Mouse (Mus musculus) MEL (cell line): Measurements from ENCODE around the gene Cdcp1. TPM values are rescaled to one million over a fixed set of nuclear protein-coding genes. Genes with fewer than 3 reads are reported as not detected.

ENCODE experiments used
- DNase-seq: peaks from one replicate; pipeline ENCODE4 v3.0.0; 2011; ENCODE audit warnings: low read depth, low spot score
- H3K27ac ChIP-seq: 2 replicates; pipeline ENCODE4 v1.5.1; 2012; ENCODE audit warnings: low read depth, mild to moderate bottlenecking, control low read depth, low read length, moderate library complexity; ENCODE audit not compliant: control insufficient read depth
- H3K27me3 ChIP-seq, 2 experiments: fragments of 150-350 bp in 1 of 2; sonication (generic) in 1 of 2; 2 replicates each; pipeline ENCODE4 v1.6.1; 2012; ENCODE audit warnings: low read length in 2 of 2, mild to moderate bottlenecking in 2 of 2, improper control_type of control experiment in 1 of 2, moderate library complexity in 1 of 2; ENCODE audit not compliant: insufficient read depth in 2 of 2, control insufficient read depth in 1 of 2
- H3K36me3 ChIP-seq, 2 experiments: 2 replicates each; pipeline ENCODE4 v1.6.1; 2012 to 2014; ENCODE audit warnings: low read length in 2 of 2, improper control_type of control experiment in 1 of 2, inconsistent platforms in 1 of 2, mild to moderate bottlenecking in 1 of 2; ENCODE audit not compliant: insufficient read depth in 2 of 2, control insufficient read depth in 1 of 2
- H3K4me1 ChIP-seq, 2 experiments: fragments of 150-350 bp in 1 of 2; sonication (generic) in 1 of 2; 2 replicates each; pipeline ENCODE4 v1.6.1; 2012; ENCODE audit warnings: low read length in 2 of 2, improper control_type of control experiment in 1 of 2, mild to moderate bottlenecking in 1 of 2; ENCODE audit not compliant: insufficient read depth in 2 of 2, control insufficient read depth in 1 of 2
- H3K4me3 ChIP-seq, 2 experiments: fragments of 150-350 bp in 1 of 2; sonication (generic) in 1 of 2; 2 replicates each; pipeline ENCODE4 v1.5.1; 2012; ENCODE audit warnings: low read depth in 2 of 2, low read length in 2 of 2, mild to moderate bottlenecking in 2 of 2, moderate library complexity in 2 of 2, control low read depth in 1 of 2, improper control_type of control experiment in 1 of 2; ENCODE audit not compliant: control insufficient read depth in 1 of 2, insufficient read depth in 1 of 2
- H3K79me2 ChIP-seq: 2 replicates; pipeline ENCODE4 v1.6.1; 2012; ENCODE audit warnings: mild to moderate bottlenecking, low read length, moderate library complexity; ENCODE audit not compliant: control insufficient read depth, poor library complexity, insufficient read depth
- H3K9ac ChIP-seq: 2 replicates; pipeline ENCODE4 v1.6.1; 2012; ENCODE audit warnings: low read depth, mild to moderate bottlenecking, control low read depth, low read length, moderate library complexity; ENCODE audit not compliant: control insufficient read depth, poor library complexity, severe bottlenecking
- H3K9me3 ChIP-seq: fragments of 150-350 bp; sonication (generic); replicated peaks from 2 replicates; pipeline ENCODE4 v1.6.1; 2012; ENCODE audit warnings: mild to moderate bottlenecking, low read length, improper control_type of control experiment, moderate library complexity; ENCODE audit not compliant: insufficient read depth
- CTCF ChIP-seq, 3 experiments: IDR thresholded peaks in 2 of 3; conservative IDR thresholded peaks in 1 of 3; 2 replicates each; pipeline ENCODE4 v1.5.1; 2011 to 2012; ENCODE audit warnings: low read length in 3 of 3, low read depth in 2 of 3, mild to moderate bottlenecking in 2 of 3, improper control_type of control experiment in 1 of 3, inconsistent platforms in 1 of 3, mixed read lengths in 1 of 3, moderate library complexity in 1 of 3; ENCODE audit not compliant: control insufficient read depth in 1 of 3, insufficient read depth in 1 of 3, poor library complexity in 1 of 3, severe bottlenecking in 1 of 3
- EP300 ChIP-seq, 2 experiments: IDR thresholded peaks; 2 replicates each; pipeline ENCODE4 v1.6.1; 2011; ENCODE audit warnings: improper control_type of control experiment in 2 of 2, low read length in 2 of 2, low read depth in 1 of 2, mild to moderate bottlenecking in 1 of 2
- GABPA ChIP-seq: IDR thresholded peaks from 2 replicates; pipeline ENCODE4 v1.6.1; 2012; ENCODE audit warnings: low read depth, mild to moderate bottlenecking, inconsistent platforms, low read length, improper control_type of control experiment, moderate library complexity
- JUND ChIP-seq: IDR thresholded peaks from 2 replicates; pipeline ENCODE4 v1.6.1; 2011; ENCODE audit warnings: low read depth, mild to moderate bottlenecking, improper control_type of control experiment, low read length
- MEF2A ChIP-seq: IDR thresholded peaks from 2 replicates; pipeline ENCODE4 v1.6.1; 2014; ENCODE audit warnings: low read depth, mild to moderate bottlenecking, inconsistent platforms, low read length, improper control_type of control experiment; ENCODE audit not compliant: poor library complexity, insufficient replicate concordance, severe bottlenecking; ENCODE audit errors: extremely low read depth
- MYB ChIP-seq: IDR thresholded peaks from 2 replicates; pipeline ENCODE4 v1.6.1; 2011; ENCODE audit warnings: mild to moderate bottlenecking, low read depth, low read length, improper control_type of control experiment
- MYC ChIP-seq: IDR thresholded peaks from 2 replicates; pipeline ENCODE4 v1.6.1; 2011; ENCODE audit warnings: low read depth, mild to moderate bottlenecking, low read length, improper control_type of control experiment, moderate library complexity
- POLR2A ChIP-seq, 2 experiments: IDR thresholded peaks; 2 replicates each; pipeline ENCODE4 v1.6.1; 2011 to 2012; ENCODE audit warnings: low read length in 2 of 2, mild to moderate bottlenecking in 2 of 2, control low read depth in 1 of 2, improper control_type of control experiment in 1 of 2, low read depth in 1 of 2, moderate library complexity in 1 of 2; ENCODE audit not compliant: control insufficient read depth in 1 of 2, insufficient read depth in 1 of 2, poor library complexity in 1 of 2
- POLR2AphosphoS2 ChIP-seq: IDR thresholded peaks from 2 replicates; pipeline ENCODE4 v1.6.1; 2011; ENCODE audit warnings: low read length, improper control_type of control experiment
- RAD21 ChIP-seq: IDR thresholded peaks from 2 replicates; pipeline ENCODE4 v1.6.1; 2011; ENCODE audit warnings: mild to moderate bottlenecking, low read depth, low read length, improper control_type of control experiment
- RCOR1 ChIP-seq: IDR thresholded peaks from 2 replicates; pipeline ENCODE4 v1.6.1; 2012; ENCODE audit warnings: low read depth, mild to moderate bottlenecking, inconsistent platforms, low read length, improper control_type of control experiment
- SIN3A ChIP-seq: IDR thresholded peaks from 2 replicates; pipeline ENCODE4 v1.6.1; 2012; ENCODE audit warnings: low read length, improper control_type of control experiment, inconsistent platforms
- SMC3 ChIP-seq: IDR thresholded peaks from 2 replicates; pipeline ENCODE4 v1.6.1; 2011; ENCODE audit warnings: low read depth, low read length, improper control_type of control experiment
- TAL1 ChIP-seq: IDR thresholded peaks from 2 replicates; pipeline ENCODE4 v1.6.1; 2012; ENCODE audit warnings: mild to moderate bottlenecking, inconsistent platforms, low read length, moderate library complexity, mixed read lengths
- TCF12 ChIP-seq: IDR thresholded peaks from 2 replicates; pipeline ENCODE4 v1.6.1; 2014; ENCODE audit warnings: low read depth, mild to moderate bottlenecking, inconsistent platforms, low read length, improper control_type of control experiment, moderate library complexity
- UBTF ChIP-seq: IDR thresholded peaks from 2 replicates; pipeline ENCODE4 v1.6.1; 2012; ENCODE audit warnings: low read depth, mild to moderate bottlenecking, inconsistent platforms, low read length, improper control_type of control experiment, moderate library complexity, borderline replicate concordance; ENCODE audit not compliant: insufficient read depth
- ZC3H11A ChIP-seq: IDR thresholded peaks from 2 replicates; pipeline ENCODE4 v1.6.1; 2012; ENCODE audit warnings: low read depth, mild to moderate bottlenecking, inconsistent platforms, low read length, improper control_type of control experiment
- ZMIZ1 ChIP-seq: IDR thresholded peaks from 2 replicates; pipeline ENCODE4 v1.6.1; 2012; ENCODE audit warnings: low read depth, mild to moderate bottlenecking, inconsistent platforms, low read length, improper control_type of control experiment, moderate library complexity
- polyA plus RNA-seq, 2 experiments: library from polyadenylated mRNA; stranded (reverse) in 1 of 2; unstranded in 1 of 2; fragments of >175 nt in 1 of 2; fragments of >200 nt in 1 of 2; gene quantifications; 2 replicates each; pipeline versions ENCODE4 v1.2.1 to v1.2.4; 2012; ENCODE audit warnings: low replicate concordance in 2 of 2, low read depth in 1 of 2; ENCODE audit not compliant: insufficient read length in 2 of 2, insufficient read depth in 1 of 2, missing spikeins in 1 of 2
- total RNA-seq: library from RNA; depleted of rRNA; stranded (reverse); fragments of 300-350 nt; gene quantifications from 2 replicates; pipeline ENCODE4 v1.2.3, GENCODE M21; 2012

Cdcp1 gene
- total and polyA plus RNA-seq, 3 experiments = not detected

DNA sequence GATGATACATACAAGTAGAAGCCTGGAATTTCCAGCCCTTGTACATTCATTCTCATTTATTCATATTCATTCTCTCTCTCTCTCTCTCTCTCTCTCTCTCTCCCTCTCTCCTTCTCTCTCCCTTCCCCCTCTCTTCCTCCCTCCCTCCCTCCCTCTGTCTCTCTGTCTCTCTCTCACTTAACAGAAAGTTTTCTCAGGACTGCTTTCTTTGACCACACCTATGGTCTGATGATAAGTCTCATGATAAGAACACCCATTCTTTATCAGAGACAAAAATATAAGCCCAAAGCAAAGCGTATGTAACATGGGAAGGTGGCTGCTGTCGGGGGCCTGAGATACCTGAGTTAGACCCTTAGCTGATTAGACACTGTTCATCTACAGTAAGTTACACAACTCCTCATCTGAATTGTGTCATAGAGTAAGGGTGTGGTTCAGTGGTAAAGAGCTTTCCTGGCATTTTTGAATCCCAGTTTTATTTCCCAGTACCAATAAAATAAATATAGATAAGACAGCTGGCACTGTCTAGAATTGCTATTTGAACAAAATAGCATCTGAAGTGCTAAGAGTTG lies 91.3 kb downstream of the Cdcp1 start:
- H3K4me1 ChIP-seq = peaks cover 6 to 8% of the 10 kb centered on the region in 2 experiments
- no peak overlapping the region for H3K4me3 ChIP-seq
- H3K79me2 ChIP-seq = no peaks in the 10 kb centered on the region
- H3K9me3 ChIP-seq = no peaks in the 10 kb centered on the region
- peaks cover 12 to 15% of the 10 kb centered on the region in 2 experiments for H3K36me3 ChIP-seq
- no peak for DNase-seq
- H3K9ac ChIP-seq = no peak overlapping the region
- TF ChIP-seq JUND (no peak), GABPA (no peak), POLR2AphosphoS2 (no peak), RCOR1 (no peak), RAD21 (no peak), MYB (no peak), TAL1 (no peak), MEF2A (no peak), EP300 (IDR thresholded peaks at IDR 0.05; ENCODE audit: low read depth in 1 of 2, low read length in 2 of 2) (no peak), ZMIZ1 (no peak), TCF12 (no peak), UBTF (no peak), MYC (no peak), POLR2A (IDR thresholded peaks at IDR 0.05; ENCODE audit: control insufficient read depth in 1 of 2, insufficient read depth in 1 of 2, low read depth in 1 of 2, low read length in 2 of 2, poor library complexity in 1 of 2) (no peak)
- TF ChIP-seq, all 39 proteins: peak for 0
- H3K27ac ChIP-seq = no peak overlapping the region
- H3K27me3 ChIP-seq = no peaks in the 10 kb centered on the region

DNA sequence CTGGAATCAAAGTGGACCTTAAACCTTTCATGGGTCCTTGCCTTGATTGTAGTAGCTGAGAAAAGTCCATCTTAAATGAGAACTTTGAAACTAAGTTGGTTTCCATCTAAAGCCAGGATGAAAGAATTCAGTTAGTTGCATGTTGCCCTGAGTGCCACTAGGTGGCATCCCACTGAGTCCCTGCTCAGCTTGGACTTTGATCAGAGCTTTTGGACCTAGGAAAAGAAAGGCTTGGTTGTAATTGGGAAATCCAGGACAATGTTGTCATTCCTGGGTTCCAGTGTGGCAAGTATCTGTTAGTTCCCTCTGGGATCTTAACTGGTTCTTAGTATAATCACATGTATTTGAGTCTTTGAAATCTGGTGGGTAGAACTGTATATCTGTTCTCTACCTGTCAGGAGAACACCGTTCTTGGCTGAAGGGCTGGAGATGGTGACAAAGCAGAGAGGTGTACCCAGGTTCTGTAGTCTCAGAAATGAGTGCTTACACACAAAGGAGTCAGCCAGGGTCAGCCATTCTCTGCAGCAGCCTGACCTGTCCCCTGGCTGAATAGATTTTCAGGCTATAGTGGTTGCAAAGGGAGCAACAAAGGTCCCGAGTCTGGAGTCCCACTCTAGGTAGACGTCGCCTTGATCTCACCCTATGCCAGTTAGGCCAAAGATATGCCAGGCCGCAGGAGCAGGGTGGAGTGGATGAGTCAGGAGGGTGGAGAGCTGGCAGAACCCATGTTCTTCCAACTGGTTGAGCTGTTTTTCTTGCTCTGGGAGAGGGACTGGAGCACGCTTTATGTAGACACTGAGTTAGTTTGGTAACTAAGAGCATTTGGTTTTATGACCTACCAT lies 92.0 kb downstream of the Cdcp1 start:
- TF ChIP-seq SMC3 = peak; percentile 51
- no peak for TF ChIP-seq RCOR1
- TF ChIP-seq CTCF (IDR thresholded peaks at IDR 0.05 in 2 of 3, conservative IDR thresholded peaks at IDR 0.05 in 1 of 3; ENCODE audit: control insufficient read depth in 1 of 3, insufficient read depth in 1 of 3, low read depth in 2 of 3, low read length in 3 of 3, poor library complexity in 1 of 3, severe bottlenecking in 1 of 3) = peak; percentile 69 to 89 (median 78)
- TF ChIP-seq ZC3H11A = no peak
- TF ChIP-seq MYB = no peak
- no peak for TF ChIP-seq SIN3A
- no peak for TF ChIP-seq GABPA
- TF ChIP-seq RAD21 = peak; percentile 3; the same call in 1 of the 2 replicates
- TF ChIP-seq, all 39 proteins: peak for 3
- Histone ChIP-seq H3K27me3 (no peaks in the 10 kb centered on the region), H3K4me1 (peaks cover 6 to 8% of the 10 kb centered on the region in 2 experiments), H3K9ac (no peak overlapping the region), H3K9me3 (no peaks in the 10 kb centered on the region), H3K36me3 (peaks cover 14 to 15% of the 10 kb centered on the region in 2 experiments), H3K27ac (no peak overlapping the region), H3K79me2 (no peaks in the 10 kb centered on the region), H3K4me3 (no peak overlapping the region)
- DNase-seq = peak; percentile 50
